Mouse (Mus musculus): ENCODE data around the gene Hoxb13.

- TF ChIP-seq POLR2A (IDR thresholded peaks at IDR 0.05; ENCODE audit: low read depth, low read length): no peak
- no peak for TF ChIP-seq CTCF (IDR thresholded peaks at IDR 0.05; ENCODE audit: extremely low read depth, insufficient read length, insufficient replicate concordance, low read depth, low read length)
These were observed 15.1 kb upstream of the Hoxb13 start for GRCm38 (mm10) chr11:96178911-96179503.

All from small intestine, adult 2 months (tissue).